Mouse (Mus musculus) thymus, adult 2 months (tissue): Measurements from ENCODE around the gene Enc1. TPM values are rescaled to one million over a fixed set of nuclear protein-coding genes. Genes with fewer than 3 reads are reported as not detected.

Source experiments
- DNase-seq: peaks from one replicate; pipeline ENCODE4 v3.0.0; 2021
- H3K27ac ChIP-seq: fragments of 200-500 bp; 2 replicates; pipeline ENCODE4 v1.5.1; 2012; ENCODE audit warnings: low read length, control low read depth; ENCODE audit not compliant: control insufficient read depth, insufficient read depth
- H3K27me3 ChIP-seq: fragments of 200-500 bp; 2 replicates; pipeline ENCODE4 v1.6.1; 2012; ENCODE audit warnings: mild to moderate bottlenecking, low read length, moderate library complexity, mixed read lengths; ENCODE audit not compliant: control insufficient read depth, insufficient read depth
- H3K36me3 ChIP-seq: fragments of 200-500 bp; 2 replicates; pipeline ENCODE4 v1.6.1; 2012; ENCODE audit warnings: mild to moderate bottlenecking, low read length, moderate library complexity; ENCODE audit not compliant: control insufficient read depth, insufficient read depth
- H3K4me1 ChIP-seq: fragments of 200-500 bp; replicated peaks from 2 replicates; pipeline ENCODE4 v1.6.1; 2012; ENCODE audit warnings: low read length; ENCODE audit not compliant: control insufficient read depth, insufficient read depth
- H3K4me3 ChIP-seq: fragments of 200-500 bp; 2 replicates; pipeline ENCODE4 v1.5.1; 2012; ENCODE audit warnings: mild to moderate bottlenecking, low read length, control low read depth, moderate library complexity; ENCODE audit not compliant: control insufficient read depth, insufficient read depth
- CTCF ChIP-seq: fragments of 200-500 bp; IDR thresholded peaks from 2 replicates; pipeline ENCODE4 v1.5.1; 2012; ENCODE audit warnings: mild to moderate bottlenecking, control low read depth, low read length, moderate library complexity, borderline replicate concordance; ENCODE audit not compliant: control insufficient read depth, poor library complexity, insufficient read depth; ENCODE audit errors: extremely low read depth
- POLR2A ChIP-seq: fragments of 200-500 bp; IDR thresholded peaks from 2 replicates; pipeline ENCODE4 v1.6.1; 2012; ENCODE audit warnings: mild to moderate bottlenecking, low read length, control low read depth, moderate library complexity; ENCODE audit not compliant: control insufficient read depth, poor library complexity, insufficient read depth; ENCODE audit errors: extremely low read depth
- WGBS: fragments of 180-500 bp; shearing (Covaris S2); methylation state at CpG from one replicate; pipeline ENCODE4 v1.1.7; 2018; 5-methylcytosine and 5-hydroxymethylcytosine counted together
- polyA plus RNA-seq: library from polyadenylated mRNA; depleted of rRNA; stranded (reverse); fragments of >200 nt; gene quantifications from 2 replicates; pipeline ENCODE4 v1.2.3, GENCODE M21; 2012; rRNA removed

The Enc1 gene
- polyA plus RNA-seq, 1 experiment, result 7.6 TPM

- 93% methylated on average over 4 of the region's 4 CpGs for WGBS
- no peak for DNase-seq
- H3K27ac ChIP-seq, result no peak overlapping the region
- no peak overlapping the region for H3K4me3 ChIP-seq
- no peaks in the 10 kb centered on the region for H3K36me3 ChIP-seq
- no peak for TF ChIP-seq POLR2A
- TF ChIP-seq CTCF, result no peak
- peaks cover 5% of the 10 kb centered on the region for H3K4me1 ChIP-seq
- H3K27me3 ChIP-seq, result no peaks in the 10 kb centered on the region
Measured at GRCm38 (mm10) chr13:97298896-97299295, 58.0 kb downstream of the Enc1 start.

GRCm38 (mm10) chr13:97299877-97300873 lies 59.3 kb downstream of the Enc1 start:
- H3K27ac ChIP-seq, result no peak overlapping the region
- WGBS, result 92% methylated on average over 12 of the region's 12 CpGs
- H3K36me3 ChIP-seq, result no peaks in the 10 kb centered on the region
- peaks cover 5% of the 10 kb centered on the region for H3K4me1 ChIP-seq
- DNase-seq, result no peak
- TF ChIP-seq CTCF (no peak), POLR2A (no peak)
- H3K4me3 ChIP-seq, result no peak overlapping the region
- H3K27me3 ChIP-seq, result no peaks in the 10 kb centered on the region

Other genes with a start within 250 kb of the Enc1 start
- 1.1 and 4.1 TPM in 2 replicates for gene 1700029F12Rik, start 206.7 kb upstream of the Enc1 start, polyA plus RNA-seq
- 0.03 TPM in 1 of 2 replicates, not detected in the other for gene Fam169a, start 173.8 kb upstream of the Enc1 start, polyA plus RNA-seq
- gene Gm6169, start 141.9 kb upstream of the Enc1 start, polyA plus RNA-seq, result 0.90 and 1.5 TPM in 2 replicates
- gene Gfm2, start 103.2 kb upstream of the Enc1 start, polyA plus RNA-seq, result 28.3 and 31.1 TPM in 2 replicates
- gene Nsa2, start 103.2 kb upstream of the Enc1 start, polyA plus RNA-seq, result 28.3 and 37.3 TPM in 2 replicates
- 138 and 180 TPM in 2 replicates for gene Hexb, start 42.7 kb upstream of the Enc1 start, polyA plus RNA-seq